Mouse (Mus musculus): ENCODE measurements at regions not wholly inside any gene's neighbourhood (a gene's known extent, or its start where the extent isn't known, plus 50 kb on each side); places are given as distances from the start of the nearest gene placed in this dataset.
A peak's percentile ranks its signal among the peaks of the same experiment; 100 is the strongest.

GRCm38 (mm10) chr8:113250264-113250663, 385.1 kb upstream of the Mon1b start:
- Histone ChIP-seq H3K9me3 (replicated peaks; ENCODE audit: low read length) (no peaks in the 10 kb centered on the region), H3K4me1 (replicated peaks; ENCODE audit: insufficient read depth, low read length) (no peaks in the 10 kb centered on the region), H3K36me3 (ENCODE audit: insufficient read depth, low read length) (no peaks in the 10 kb centered on the region), H3K4me2 (ENCODE audit: low read length) (no peak overlapping the region), H3K27me3 (ENCODE audit: insufficient read depth, low read length) (no peaks in the 10 kb centered on the region), H3K9ac (ENCODE audit: low read depth, low read length) (no peak overlapping the region), H3K27ac (no peak overlapping the region), H3K4me3 (replicated peaks; ENCODE audit: low read depth, low read length) (no peak overlapping the region)
- WGBS: 76% methylated on average over 2 of the region's 2 CpGs
- DNase-seq (ENCODE audit: low spot score): no peak
- no peak for TF ChIP-seq CTCF (IDR thresholded peaks at IDR 0.05; ENCODE audit: low read depth)
- ATAC-seq (replicated peaks; ENCODE audit: low FRiP score, low read depth): no peak

GRCm38 (mm10) chr8:113254076-113254475, 381.3 kb upstream of the Mon1b start:
- no peak overlapping the region for H3K9ac ChIP-seq (ENCODE audit: low read depth, low read length)
- H3K4me3 ChIP-seq (replicated peaks; ENCODE audit: low read depth, low read length): no peak overlapping the region
- no peaks in the 10 kb centered on the region for H3K4me1 ChIP-seq (replicated peaks; ENCODE audit: insufficient read depth, low read length)
- no peaks in the 10 kb centered on the region for H3K36me3 ChIP-seq (ENCODE audit: insufficient read depth, low read length)
- DNase-seq (ENCODE audit: low spot score) (no peak), ATAC-seq (replicated peaks; ENCODE audit: low FRiP score, low read depth) (no peak)
- H3K9me3 ChIP-seq (replicated peaks; ENCODE audit: low read length): no peaks in the 10 kb centered on the region
- H3K27ac ChIP-seq: no peak overlapping the region
- 56% methylated on average over 5 of the region's 5 CpGs for WGBS
- H3K27me3 ChIP-seq (ENCODE audit: insufficient read depth, low read length): no peaks in the 10 kb centered on the region
- TF ChIP-seq CTCF (IDR thresholded peaks at IDR 0.05; ENCODE audit: low read depth): no peak
- H3K4me2 ChIP-seq (ENCODE audit: low read length): no peak overlapping the region

GRCm38 (mm10) chr8:113259477-113259876, 375.9 kb upstream of the Mon1b start:
- no peak for ATAC-seq (replicated peaks; ENCODE audit: low FRiP score, low read depth)
- TF ChIP-seq CTCF (IDR thresholded peaks at IDR 0.05; ENCODE audit: low read depth): no peak
- no peak for DNase-seq (ENCODE audit: low spot score)
- Histone ChIP-seq H3K9me3 (replicated peaks; ENCODE audit: low read length) (no peaks in the 10 kb centered on the region), H3K27ac (no peak overlapping the region), H3K9ac (ENCODE audit: low read depth, low read length) (no peak overlapping the region), H3K36me3 (ENCODE audit: insufficient read depth, low read length) (no peaks in the 10 kb centered on the region), H3K27me3 (ENCODE audit: insufficient read depth, low read length) (no peaks in the 10 kb centered on the region), H3K4me3 (replicated peaks; ENCODE audit: low read depth, low read length) (no peak overlapping the region), H3K4me2 (ENCODE audit: low read length) (no peak overlapping the region), H3K4me1 (replicated peaks; ENCODE audit: insufficient read depth, low read length) (no peaks in the 10 kb centered on the region)
- 100% methylated on average over 1 of the region's 1 CpGs for WGBS

- ATAC-seq (replicated peaks; ENCODE audit: low FRiP score, low read depth): no peak
- no peak overlapping the region for H3K4me3 ChIP-seq (replicated peaks; ENCODE audit: low read depth, low read length)
- no peaks in the 10 kb centered on the region for H3K36me3 ChIP-seq (ENCODE audit: insufficient read depth, low read length)
- no peaks in the 10 kb centered on the region for H3K4me1 ChIP-seq (replicated peaks; ENCODE audit: insufficient read depth, low read length)
- H3K4me2 ChIP-seq (ENCODE audit: low read length): no peak overlapping the region
- no peaks in the 10 kb centered on the region for H3K9me3 ChIP-seq (replicated peaks; ENCODE audit: low read length)
- H3K27me3 ChIP-seq (ENCODE audit: insufficient read depth, low read length): no peaks in the 10 kb centered on the region
- no peak for TF ChIP-seq CTCF (IDR thresholded peaks at IDR 0.05; ENCODE audit: low read depth)
- no peak overlapping the region for H3K9ac ChIP-seq (ENCODE audit: low read depth, low read length)
- WGBS: 87% methylated on average over 3 of the region's 3 CpGs
- no peak overlapping the region for H3K27ac ChIP-seq
- DNase-seq (ENCODE audit: low spot score): no peak
Observed at GRCm38 (mm10) chr8:113263296-113263695, 372.1 kb upstream of the Mon1b start.

GRCm38 (mm10) chr8:113271262-113271661, 364.1 kb upstream of the Mon1b start:
- WGBS: 40% methylated on average over 4 of the region's 4 CpGs

GRCm38 (mm10) chr8:113300273-113300843, 335.0 kb upstream of the Mon1b start:
- no peaks in the 10 kb centered on the region for H3K9me3 ChIP-seq (replicated peaks; ENCODE audit: low read length)
- TF ChIP-seq CTCF (IDR thresholded peaks at IDR 0.05; ENCODE audit: low read depth): no peak
- DNase-seq (ENCODE audit: low spot score): no peak
- H3K36me3 ChIP-seq (ENCODE audit: insufficient read depth, low read length): no peaks in the 10 kb centered on the region
- no peaks in the 10 kb centered on the region for H3K4me1 ChIP-seq (replicated peaks; ENCODE audit: insufficient read depth, low read length)
- 91% methylated on average over 4 of the region's 4 CpGs for WGBS
- H3K27ac ChIP-seq: no peak overlapping the region
- no peak for ATAC-seq (replicated peaks; ENCODE audit: low FRiP score, low read depth)
- H3K9ac ChIP-seq (ENCODE audit: low read depth, low read length): no peak overlapping the region
- no peak overlapping the region for H3K4me2 ChIP-seq (ENCODE audit: low read length)
- H3K4me3 ChIP-seq (replicated peaks; ENCODE audit: low read depth, low read length): no peak overlapping the region
- no peaks in the 10 kb centered on the region for H3K27me3 ChIP-seq (ENCODE audit: insufficient read depth, low read length)

More at GRCm38 (mm10) chr8:113271262-113271661, 364.1 kb upstream of the Mon1b start:
- H3K4me1 ChIP-seq (replicated peaks; ENCODE audit: insufficient read depth, low read length): no peaks in the 10 kb centered on the region
- no peaks in the 10 kb centered on the region for H3K27me3 ChIP-seq (ENCODE audit: insufficient read depth, low read length)
- no peak overlapping the region for H3K4me3 ChIP-seq (replicated peaks; ENCODE audit: low read depth, low read length)
- no peak for ATAC-seq (replicated peaks; ENCODE audit: low FRiP score, low read depth)
- no peaks in the 10 kb centered on the region for H3K36me3 ChIP-seq (ENCODE audit: insufficient read depth, low read length)
- TF ChIP-seq CTCF (IDR thresholded peaks at IDR 0.05; ENCODE audit: low read depth): no peak
- peak; percentile 29 for DNase-seq (ENCODE audit: low spot score)
- no peak overlapping the region for H3K9ac ChIP-seq (ENCODE audit: low read depth, low read length)
- H3K9me3 ChIP-seq (replicated peaks; ENCODE audit: low read length): no peaks in the 10 kb centered on the region
- H3K27ac ChIP-seq: no peak overlapping the region
- H3K4me2 ChIP-seq (ENCODE audit: low read length): no peak overlapping the region

GRCm38 (mm10) chr8:113303426-113303825, 332.0 kb upstream of the Mon1b start:
- no peak for TF ChIP-seq CTCF (IDR thresholded peaks at IDR 0.05; ENCODE audit: low read depth)
- H3K27me3 ChIP-seq (ENCODE audit: insufficient read depth, low read length): no peaks in the 10 kb centered on the region
- H3K4me2 ChIP-seq (ENCODE audit: low read length): no peak overlapping the region
- no peak overlapping the region for H3K9ac ChIP-seq (ENCODE audit: low read depth, low read length)
- no peaks in the 10 kb centered on the region for H3K36me3 ChIP-seq (ENCODE audit: insufficient read depth, low read length)
- no peak for ATAC-seq (replicated peaks; ENCODE audit: low FRiP score, low read depth)
- H3K4me3 ChIP-seq (replicated peaks; ENCODE audit: low read depth, low read length): no peak overlapping the region
- no peak for DNase-seq (ENCODE audit: low spot score)
- 85% methylated on average over 8 of the region's 8 CpGs for WGBS
- no peaks in the 10 kb centered on the region for H3K4me1 ChIP-seq (replicated peaks; ENCODE audit: insufficient read depth, low read length)
- H3K9me3 ChIP-seq (replicated peaks; ENCODE audit: low read length): no peaks in the 10 kb centered on the region
- no peak overlapping the region for H3K27ac ChIP-seq
